Mouse (Mus musculus) c-Kit-negative CD71-positive TER-119-positive erythroid progenitor cells, embryonic 14.5 days (primary cell): ENCODE data around the gene Mc3r.
A peak's percentile ranks its signal among the peaks of the same experiment; 100 is the strongest.

Experiments used
- DNase-seq: peaks from one replicate; pipeline ENCODE4 v3.0.0-alpha.2; 2013; ENCODE audit warnings: low read depth, low spot score

Gene Mc3r

DNA sequence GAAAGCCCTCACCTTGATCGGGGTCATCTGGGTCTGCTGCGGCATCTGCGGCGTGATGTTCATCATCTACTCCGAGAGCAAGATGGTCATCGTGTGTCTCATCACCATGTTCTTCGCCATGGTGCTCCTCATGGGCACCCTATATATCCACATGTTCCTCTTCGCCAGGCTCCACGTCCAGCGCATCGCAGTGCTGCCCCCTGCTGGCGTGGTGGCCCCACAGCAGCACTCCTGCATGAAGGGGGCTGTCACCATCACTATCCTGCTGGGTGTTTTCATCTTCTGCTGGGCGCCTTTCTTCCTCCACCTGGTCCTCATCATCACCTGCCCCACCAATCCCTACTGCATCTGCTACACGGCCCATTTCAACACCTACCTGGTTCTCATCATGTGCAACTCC lies 1.0 kb downstream of the Mc3r start:
- no peak for DNase-seq

DNA sequence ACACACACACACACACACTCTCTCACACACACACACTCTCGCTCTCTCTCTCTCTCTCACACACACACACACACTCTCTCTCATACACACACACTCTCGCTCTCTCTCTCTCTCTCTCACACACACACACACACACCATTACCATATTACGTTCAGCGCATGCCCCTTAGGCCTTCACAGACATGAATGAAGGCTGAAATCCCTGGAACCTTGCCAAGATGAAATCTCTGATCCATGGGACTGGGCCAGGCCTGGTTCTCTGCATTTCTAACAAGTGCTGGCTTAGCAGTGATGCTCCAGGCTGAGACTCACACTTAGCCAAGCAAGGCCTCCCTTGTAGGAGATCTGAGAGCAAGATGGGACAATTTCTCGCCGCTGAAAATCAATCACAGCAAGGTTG lies 8.1 kb downstream of the Mc3r start:
- no peak for DNase-seq

DNA sequence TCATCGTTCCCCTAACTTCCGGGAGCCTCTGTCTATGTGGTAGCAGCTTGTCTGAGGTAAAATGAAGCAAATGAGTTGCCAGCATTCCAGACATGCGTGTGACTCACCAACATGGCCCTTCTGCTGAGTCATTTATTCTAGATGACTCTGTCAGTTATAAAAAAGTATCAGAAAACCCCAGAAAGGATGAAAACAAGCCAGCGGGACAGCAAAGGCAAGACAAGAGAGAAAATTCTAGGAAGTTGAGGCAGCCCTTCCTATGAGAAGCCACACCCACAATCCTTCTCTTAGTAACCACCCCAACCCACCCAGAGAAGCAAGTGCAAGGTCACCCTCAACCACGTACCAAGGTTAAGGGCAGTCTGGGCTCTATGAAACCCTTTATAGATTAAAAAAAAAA lies 8.7 kb downstream of the Mc3r start:
- peak; percentile 71 for DNase-seq

DNA sequence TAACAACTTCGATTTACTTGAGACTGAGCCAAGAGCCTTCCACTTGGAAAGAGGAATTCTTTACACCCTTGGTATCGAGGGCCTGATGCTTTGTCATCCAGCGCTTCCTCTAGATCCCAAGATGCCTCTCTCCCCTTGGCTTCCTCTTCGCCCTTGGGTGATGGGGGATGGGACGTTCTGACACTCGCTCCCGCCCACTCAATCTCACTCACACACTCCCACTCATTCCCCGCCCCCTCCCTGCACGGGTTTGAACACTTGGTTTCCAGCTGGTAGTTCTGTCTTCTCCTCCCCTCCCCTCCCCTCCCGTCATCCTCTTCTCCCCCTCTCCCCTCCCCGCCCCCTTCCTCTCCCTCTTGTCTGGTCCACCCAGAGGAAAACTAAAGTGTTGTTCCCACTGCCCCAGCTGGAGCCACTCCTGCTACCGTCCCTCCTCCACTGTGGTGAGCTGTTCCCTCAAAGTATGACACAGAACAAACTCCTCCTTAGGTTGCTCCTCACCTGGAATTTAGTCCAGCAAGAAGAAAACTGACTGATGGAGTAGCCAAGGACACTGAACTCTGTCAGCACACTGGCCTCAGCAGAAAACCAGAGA lies 9.3 kb downstream of the Mc3r start:
- DNase-seq: peak; percentile 73

DNA sequence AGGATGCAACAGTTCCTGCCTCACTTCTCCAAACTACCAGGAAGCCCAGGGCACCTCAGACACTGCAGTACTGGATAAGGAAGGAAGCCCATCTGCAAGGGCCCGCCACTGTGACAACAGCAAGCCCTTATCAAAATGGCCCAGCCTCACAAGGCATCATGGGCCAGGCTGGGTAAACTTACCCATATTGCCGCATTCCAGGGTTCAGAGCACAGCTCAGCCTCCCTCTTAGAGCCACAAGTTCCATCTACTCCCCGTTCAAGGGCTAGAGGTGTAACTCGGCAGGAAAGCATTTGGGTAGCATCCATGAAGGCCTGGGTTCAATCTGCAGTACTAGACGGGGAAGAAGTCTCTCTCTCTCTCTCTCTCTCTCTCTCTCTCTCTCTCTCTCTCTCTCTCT lies 11.8 kb downstream of the Mc3r start:
- DNase-seq: peak; percentile 84

DNA sequence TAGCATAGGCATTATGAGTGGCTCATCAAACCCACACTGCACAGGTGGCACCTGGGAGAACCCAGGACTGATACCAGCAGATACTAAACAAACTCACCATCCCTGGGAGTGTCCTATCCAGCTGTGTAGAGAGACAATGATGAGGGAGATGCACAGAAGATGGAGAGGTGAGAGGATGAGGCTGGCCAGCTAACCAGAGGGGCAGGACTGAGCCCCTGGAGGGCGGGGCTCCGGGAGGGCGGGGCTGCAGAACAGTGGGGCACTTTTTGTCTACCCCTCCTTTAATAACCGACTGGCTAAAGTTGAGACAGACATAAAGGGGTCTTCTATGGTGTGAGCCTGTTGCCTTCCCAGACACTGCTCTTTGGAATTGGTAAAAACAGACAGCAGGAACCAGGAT lies 13.1 kb downstream of the Mc3r start:
- DNase-seq: peak; percentile 55

DNA sequence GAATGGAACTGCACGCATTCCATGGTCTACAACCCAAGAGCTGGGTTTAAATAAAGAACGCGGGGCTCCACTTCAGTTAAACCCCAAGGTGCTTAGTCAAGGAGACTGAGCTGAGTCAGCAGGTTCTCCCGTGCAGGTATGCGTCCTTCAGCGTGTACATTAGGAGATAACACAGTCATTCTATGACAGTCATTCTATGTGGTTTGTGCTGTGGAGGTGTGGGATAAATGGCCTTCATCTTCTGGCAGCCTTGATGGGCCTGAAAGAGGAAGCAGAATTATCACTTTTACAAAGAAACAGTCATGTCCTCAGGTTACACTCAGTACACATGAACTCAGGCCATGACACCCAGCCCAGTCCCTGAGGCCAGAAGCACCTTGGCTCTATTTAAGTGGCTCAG lies 14.9 kb downstream of the Mc3r start:
- peak; percentile 31 for DNase-seq

DNA sequence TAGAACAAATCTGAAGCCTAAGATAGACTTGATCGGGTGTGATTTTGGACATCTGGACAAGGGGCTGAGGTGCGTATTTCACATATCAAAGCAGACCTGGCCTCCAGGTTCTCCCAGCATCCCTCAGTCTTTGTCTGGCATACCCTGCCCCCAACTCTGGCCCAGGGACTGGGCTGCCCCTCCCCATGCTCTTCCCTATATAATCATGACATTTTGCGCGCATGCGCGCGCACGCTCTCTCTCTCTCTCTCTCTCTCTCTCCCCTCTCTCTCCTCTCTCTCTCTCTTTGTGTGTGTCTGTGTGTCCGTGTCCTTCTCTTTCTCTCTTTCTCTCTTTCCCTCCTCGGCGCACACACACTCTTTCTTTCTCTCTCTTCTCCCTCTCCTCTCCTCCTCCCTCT lies 21.6 kb downstream of the Mc3r start:
- no peak for DNase-seq

DNA sequence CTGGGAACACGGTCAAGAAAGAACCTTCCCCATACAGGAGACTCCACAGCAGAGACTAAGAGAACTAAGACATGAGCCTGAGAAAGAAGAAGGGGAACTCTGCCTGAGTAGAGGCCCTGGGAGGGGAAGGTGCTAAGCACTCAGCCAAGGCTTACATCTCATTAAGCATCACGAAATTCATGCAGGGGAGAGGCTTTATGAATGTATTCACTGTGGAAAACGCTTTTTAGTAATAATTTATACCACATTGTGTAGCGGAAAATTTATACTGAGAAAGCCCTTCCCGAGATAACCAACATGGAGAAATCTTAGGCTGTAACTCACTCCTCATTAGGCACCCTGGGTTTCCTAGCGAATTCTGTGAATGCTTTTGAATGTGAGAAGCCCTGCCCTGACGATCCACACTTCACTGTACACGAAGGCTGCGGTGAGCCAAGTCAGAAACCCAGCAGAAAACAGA lies 22.2 kb downstream of the Mc3r start:
- DNase-seq: no peak

DNA sequence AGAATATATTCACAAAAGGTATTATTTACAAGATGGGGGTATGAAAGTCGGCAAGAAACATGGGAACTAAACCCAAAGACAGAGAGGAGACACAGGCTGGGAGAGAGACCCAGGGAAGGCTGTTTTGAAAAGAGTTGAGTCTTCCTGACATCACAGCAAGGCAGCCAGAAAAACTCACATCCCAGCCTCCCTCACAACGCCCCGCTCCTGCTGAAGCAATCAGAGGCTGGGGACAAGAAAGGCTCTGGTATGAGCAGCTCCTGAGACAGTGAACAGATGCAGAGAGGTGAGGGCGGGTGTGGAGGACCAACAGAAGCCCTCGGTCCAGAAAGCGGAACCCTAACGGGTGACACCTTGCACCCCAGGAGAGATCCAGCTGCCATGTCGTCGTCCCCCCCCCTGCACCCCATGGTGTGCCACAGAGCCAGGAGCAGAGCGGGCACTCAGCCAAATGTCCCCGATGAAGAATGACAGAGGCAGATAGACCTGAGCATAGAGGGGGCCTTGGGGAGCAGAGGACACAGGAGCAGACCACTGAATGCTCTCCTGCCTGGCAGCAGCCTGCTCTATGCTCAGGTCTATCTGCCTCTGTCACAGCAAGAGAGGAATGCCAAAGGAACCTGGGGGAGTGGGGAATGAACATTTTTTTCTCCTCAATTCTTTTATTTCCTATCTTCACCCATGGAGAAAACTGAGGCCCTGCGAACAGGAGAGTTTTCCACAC lies 22.8 kb downstream of the Mc3r start:
- DNase-seq: no peak

DNA sequence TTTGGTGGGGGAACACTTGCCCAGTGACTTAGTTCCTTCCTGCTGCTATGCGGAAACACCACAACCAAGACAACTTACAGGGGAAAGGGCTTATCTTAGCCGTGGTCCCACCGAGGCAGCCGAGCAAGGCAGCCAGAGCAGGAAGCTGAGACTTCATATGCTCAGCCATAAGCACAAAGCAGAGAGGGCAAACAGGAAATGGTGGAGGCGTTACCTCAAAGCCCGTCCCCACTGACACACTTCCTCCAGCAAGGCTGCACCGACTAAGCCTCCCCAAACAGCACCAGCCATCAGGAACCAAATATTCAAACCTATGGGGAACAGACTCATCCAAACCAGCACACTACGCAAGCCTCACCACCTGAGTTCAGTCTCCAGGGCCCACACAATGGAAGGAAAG lies 26.4 kb downstream of the Mc3r start:
- DNase-seq: no peak

DNA sequence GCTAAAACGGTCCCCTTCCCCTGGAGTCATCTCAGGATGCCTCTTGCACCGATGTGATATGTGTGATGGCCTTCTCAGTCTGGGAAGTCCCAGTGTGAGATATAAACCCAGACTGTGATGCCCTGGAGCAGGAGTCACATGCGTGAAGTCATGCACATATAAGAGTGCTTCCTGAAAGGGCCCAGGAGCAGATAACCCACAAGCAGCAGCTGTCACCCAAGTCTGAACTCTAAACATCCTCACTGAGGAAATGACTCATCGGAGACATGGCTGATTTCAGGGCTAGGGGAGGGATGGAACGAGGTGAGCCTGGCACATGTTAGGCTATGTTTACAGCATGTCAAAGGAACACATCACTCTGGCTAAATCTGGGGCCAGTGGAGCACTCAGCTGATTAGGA lies 27.9 kb downstream of the Mc3r start:
- no peak for DNase-seq

DNA sequence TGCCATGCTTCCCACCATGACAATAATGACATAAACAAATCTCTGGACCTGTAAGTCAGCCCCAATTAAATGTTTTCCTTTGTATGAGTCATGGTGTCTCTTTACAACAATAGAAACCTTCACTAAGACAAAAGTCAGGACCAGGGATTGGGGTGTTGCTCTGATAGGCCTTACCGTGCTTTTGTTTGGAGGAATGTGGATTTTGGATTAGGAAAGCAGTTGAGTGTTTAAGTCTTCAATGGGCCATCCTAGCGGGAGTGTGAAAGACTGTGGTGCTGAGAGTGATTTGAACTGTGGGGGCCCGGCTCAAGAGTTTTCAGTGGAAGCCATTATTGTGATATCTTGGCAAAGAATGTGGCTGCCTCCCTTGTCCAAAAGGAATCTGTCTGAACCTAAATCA lies 30.7 kb downstream of the Mc3r start:
- DNase-seq: no peak

DNA sequence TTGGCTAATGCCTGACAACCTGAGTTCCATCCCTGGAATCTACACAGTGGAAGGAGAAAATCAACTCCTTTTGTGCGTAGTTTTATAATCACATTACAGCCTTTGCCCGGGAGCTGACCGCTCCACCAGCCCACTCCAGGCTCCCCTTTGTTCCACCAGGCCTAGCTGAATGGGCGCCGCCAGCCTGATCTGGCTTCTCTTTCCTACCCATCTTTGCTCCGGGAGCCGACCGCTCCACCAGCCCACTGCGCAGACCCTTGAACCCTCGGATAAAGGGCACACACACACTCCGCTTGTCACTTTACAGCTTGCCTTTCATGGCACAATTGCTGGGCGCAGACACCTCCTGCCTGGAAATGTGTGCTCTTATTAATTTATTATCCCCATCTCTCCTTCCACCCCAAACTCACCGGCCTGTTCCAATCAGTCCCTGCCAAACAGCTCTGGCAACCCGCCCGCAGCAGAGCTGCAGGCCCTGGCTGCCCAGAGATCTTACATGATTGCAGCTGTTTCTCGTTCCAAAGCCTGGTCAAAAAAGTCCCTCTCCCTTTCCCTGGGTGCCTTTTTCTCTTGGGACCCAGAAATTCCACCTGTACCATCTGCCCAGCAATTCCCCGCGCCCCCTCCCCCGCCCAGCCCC lies 33.9 kb downstream of the Mc3r start:
- no peak for DNase-seq

DNA sequence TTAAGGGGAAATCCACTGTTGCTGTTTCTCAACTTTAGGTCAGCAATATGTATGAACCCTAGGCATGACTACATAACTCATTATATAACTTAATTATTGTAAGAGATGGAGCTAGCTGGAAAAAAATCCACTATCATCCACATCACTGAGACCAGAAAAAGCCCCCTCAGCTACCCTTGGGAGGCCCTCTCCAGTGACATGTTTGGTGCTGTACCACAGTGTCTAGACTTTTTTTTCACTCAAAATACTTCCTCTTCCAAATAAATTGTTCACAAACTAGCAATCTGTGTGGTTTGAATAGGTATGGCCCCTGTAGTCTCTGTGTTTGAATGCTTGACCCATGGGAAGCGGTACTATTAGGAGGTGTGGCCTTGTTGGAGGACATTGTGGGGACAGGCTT lies 39.4 kb downstream of the Mc3r start:
- DNase-seq: no peak

DNA sequence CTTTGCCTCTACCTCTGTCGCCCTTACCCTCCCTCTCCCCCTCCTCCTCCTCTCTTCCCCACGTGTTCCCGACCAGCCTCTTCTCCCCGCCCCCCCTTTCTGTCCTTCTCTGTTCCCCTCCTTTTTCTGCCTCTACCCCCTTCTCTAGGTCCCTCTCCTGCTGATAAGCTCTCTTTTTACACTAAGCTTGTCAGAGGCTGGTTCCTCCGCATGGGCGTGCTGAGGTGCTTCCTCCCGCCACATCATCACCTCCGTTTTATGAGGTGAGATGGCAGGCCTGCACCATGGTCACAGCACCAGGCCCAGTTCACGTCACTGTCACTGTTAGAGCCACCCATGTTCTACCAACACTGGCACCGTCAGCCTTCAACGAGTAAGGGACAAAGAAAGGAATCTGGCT lies 40.7 kb downstream of the Mc3r start:
- no peak for DNase-seq

DNA sequence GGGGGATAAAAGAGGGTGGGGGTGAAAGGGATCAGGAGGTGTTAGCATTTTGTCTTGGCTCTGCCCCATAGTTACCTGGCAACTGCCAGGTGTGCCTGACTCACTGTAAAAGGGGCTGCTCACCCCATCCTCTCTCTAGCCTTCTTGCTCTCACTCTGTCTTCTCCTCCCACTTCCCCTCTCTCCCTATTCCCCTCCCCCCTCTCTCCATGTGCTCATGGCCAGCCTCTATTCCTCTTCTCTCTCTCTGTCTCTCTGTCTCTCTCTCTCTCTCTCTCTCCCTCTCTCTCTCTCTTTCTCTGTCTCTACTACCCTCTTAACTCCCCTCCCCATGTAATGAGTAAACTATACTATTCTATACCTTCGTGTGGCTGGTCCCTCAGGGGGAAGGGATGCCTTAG lies 41.3 kb downstream of the Mc3r start:
- DNase-seq: no peak

DNA sequence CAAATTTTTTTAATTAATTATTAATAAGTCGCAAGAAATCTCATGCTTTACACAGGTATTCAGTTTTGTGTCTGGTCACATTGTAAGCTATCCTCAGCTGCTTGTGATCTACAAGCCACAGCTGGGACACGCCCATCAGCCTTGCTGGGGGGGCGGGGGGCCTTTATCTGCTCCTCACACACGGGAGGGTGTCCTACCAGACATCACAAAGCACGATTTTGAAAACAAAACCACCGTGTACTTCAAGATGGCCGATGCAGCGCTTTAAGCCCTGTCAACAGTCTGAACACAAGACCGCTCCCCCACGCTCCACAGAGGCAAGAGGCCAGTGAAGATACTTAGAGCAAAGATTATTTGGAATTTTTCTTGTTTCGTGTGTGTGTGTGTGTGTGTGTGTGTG lies 42.2 kb downstream of the Mc3r start:
- peak; percentile 87 for DNase-seq

DNA sequence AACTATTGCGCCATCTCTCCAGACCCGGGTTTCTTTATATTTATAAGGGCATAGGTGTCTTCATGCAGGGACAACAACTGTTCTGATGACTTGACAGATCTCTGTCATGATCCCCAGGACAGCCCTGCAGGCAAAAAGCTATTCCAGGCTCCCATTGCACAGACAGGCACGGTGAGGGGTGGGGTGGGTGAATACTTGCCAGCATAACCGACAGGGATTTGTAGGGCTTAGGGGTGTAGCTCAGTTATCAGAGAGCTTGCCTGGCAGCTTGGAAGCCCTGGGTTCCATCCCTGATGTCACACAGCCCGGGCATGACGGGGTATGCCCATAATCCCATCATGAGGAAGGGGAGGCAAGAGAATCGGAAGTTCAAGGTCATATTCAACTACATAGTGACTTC lies 42.7 kb downstream of the Mc3r start:
- peak; percentile 57 for DNase-seq

DNA sequence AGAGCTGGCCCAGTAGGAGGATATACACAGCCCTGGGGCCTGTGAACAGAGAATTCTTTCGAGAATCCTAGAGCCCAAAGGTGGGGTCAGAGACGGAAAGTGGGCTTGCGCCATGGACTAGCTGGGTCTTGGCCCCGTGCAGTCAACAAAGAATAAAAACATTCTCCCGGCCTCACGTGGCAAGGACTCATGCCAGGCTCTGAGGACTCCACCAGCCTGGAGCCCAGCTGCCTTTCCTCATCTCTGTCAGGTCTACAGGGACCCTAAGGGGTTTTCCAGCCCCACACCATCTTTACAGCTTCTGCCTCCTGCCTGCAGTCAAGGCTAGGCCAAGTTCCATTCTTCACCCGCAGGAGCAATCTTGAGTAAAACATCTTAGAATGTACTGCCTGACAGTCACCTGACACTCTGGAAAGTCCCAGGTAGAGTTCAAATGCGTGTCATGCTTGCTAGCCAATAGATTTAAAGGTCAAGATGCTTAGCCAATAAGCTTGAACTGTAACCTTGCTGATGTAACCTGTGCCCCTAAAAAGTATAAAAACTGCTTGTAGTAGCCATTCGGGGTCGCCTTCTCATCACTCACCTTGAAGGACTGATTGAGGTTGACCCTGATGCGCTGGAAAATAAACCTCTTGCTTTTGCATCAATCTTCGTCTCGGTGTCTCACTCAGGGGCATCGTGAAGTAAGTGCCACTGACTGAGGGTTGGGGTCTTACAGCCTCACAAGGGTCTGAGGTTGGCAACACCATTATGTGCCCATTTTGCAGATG lies 43.6 kb downstream of the Mc3r start:
- DNase-seq: no peak

DNA sequence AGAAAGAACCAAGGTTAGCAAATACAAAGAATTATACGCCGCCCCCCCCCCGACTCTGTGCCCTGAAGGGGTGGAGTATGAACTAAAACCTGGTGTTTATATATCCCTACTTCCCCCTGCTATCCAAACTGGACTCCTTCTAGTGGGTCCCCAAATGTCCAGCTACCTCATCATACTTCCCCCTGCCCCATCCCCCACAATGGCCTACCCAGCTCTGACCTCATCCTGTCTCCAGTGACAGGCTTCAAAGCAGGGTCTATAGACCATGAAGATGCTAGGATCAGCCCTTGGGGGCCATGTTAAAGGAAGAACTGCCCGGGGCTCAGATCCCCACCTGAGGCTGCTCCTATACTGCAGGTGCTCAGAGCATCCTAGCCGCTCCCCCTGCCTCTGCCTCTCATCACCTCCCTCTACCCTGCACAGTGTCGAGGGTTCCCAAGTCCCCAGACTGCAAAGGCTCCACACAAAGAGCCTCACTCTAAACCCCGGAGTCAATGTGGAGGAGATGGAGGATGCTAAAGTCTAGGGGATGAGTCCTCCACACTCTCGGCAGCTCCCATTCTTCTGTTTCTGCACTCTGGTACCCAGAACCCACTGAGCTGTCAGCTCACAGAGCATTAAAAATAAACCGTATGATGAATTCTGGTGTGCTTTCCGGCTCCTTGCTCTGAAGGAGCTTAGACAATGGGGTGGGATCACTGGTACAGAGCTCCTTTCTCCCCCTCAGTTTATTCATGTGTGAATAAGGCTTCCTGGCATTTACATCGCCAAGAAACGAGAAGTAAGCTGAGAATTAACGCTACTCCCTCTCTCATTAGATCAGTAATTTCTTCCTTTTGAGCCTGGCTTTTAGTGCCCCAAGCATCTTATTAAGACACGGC lies 44.5 kb downstream of the Mc3r start:
- no peak for DNase-seq
